Mouse (Mus musculus) brain, embryonic 14.5 days (tissue): Measurements from ENCODE around the gene Fbrsl1.

Experiments used
- CTCF ChIP-seq: fragments of 200-500 bp; IDR thresholded peaks from 2 replicates; pipeline ENCODE4 v1.5.1; 2012; ENCODE audit warnings: inconsistent platforms, mild to moderate bottlenecking, moderate library complexity, borderline replicate concordance; ENCODE audit not compliant: insufficient read depth, insufficient read length; ENCODE audit errors: extremely low read depth
- POLR2A ChIP-seq: fragments of 200-500 bp; IDR thresholded peaks from 2 replicates; pipeline ENCODE4 v1.6.1; 2012; ENCODE audit warnings: mild to moderate bottlenecking, inconsistent platforms, borderline replicate concordance; ENCODE audit not compliant: poor library complexity, insufficient read depth, insufficient read length, severe bottlenecking; ENCODE audit errors: extremely low read depth

DNA sequence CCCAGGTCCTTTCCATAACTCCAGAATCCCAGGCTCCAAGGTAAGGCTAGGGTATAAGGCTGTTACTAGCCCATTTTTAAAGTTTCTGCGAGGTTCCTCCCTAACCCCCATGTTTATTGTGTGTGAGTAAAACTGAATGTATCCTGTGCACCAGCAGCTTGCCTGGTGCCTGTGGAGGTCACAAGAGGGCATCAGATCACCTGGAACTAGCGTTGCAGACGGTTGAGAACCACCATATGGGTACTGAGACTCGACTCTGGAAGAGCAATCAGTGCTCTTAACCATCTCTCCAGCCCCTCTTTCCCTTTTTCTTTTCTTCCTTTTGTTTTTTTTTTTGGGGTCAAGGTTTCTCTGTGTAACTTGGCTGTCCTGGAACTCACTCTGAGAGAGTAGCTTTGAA is 68.5 kb downstream of the Fbrsl1 start:
- TF ChIP-seq POLR2A (no peak), CTCF (no peak)
